Mouse (Mus musculus) midbrain, embryonic 12.5 days (tissue): ENCODE data around the gene Cdh16. TPM values are rescaled to one million over a fixed set of nuclear protein-coding genes. Genes with fewer than 3 reads are reported as not detected.

Experiments
- ATAC-seq: fragments of 200-750 bp; cut with Nextera tagmentation; 2 replicates; pipeline ENCODE4 v1.8.0; 2017; ENCODE audit warnings: low read depth, moderate TSS enrichment, moderate library complexity; ENCODE audit not compliant: low FRiP score
- H3K27ac ChIP-seq: fragments of 300-500 bp; sonication (generic); replicated peaks from 2 replicates; pipeline ENCODE4 v1.5.1; 2016; ENCODE audit warnings: mild to moderate bottlenecking
- H3K27me3 ChIP-seq: fragments of 300-500 bp; sonication (generic); 2 replicates; pipeline ENCODE4 v1.6.1; 2016; ENCODE audit warnings: mild to moderate bottlenecking
- H3K36me3 ChIP-seq: fragments of 300-500 bp; sonication (generic); 2 replicates; pipeline ENCODE4 v1.6.1; 2016
- H3K4me1 ChIP-seq: fragments of 300-500 bp; sonication (generic); 2 replicates; pipeline ENCODE4 v1.6.1; 2016
- H3K4me2 ChIP-seq: fragments of 300-500 bp; sonication (generic); replicated peaks from 2 replicates; pipeline ENCODE4 v1.6.1; 2016; ENCODE audit warnings: mild to moderate bottlenecking, moderate library complexity
- H3K4me3 ChIP-seq: fragments of 300-500 bp; sonication (generic); 2 replicates; pipeline ENCODE4 v1.5.1; 2016; ENCODE audit warnings: mild to moderate bottlenecking
- H3K9ac ChIP-seq: fragments of 300-500 bp; sonication (generic); replicated peaks from 2 replicates; pipeline ENCODE4 v1.6.1; 2016; ENCODE audit warnings: mild to moderate bottlenecking, moderate library complexity
- H3K9me3 ChIP-seq: fragments of 300-500 bp; sonication (generic); 2 replicates; pipeline ENCODE4 v1.6.1; 2016; ENCODE audit warnings: mild to moderate bottlenecking
- WGBS: fragments of 180-500 bp; shearing (Covaris S2); methylation state at CpG from one replicate; pipeline ENCODE4 v1.1.7; 2016; 5-methylcytosine and 5-hydroxymethylcytosine counted together
- polyA plus RNA-seq: library from polyadenylated mRNA; unstranded; fragments of >200 nt; fragmentation: Nextera tagmentation; extraction: Ambion mirVana; gene quantifications from 2 replicates; pipeline ENCODE4 v1.2.1, GENCODE M21; 2016

Cdh16 gene
- polyA plus RNA-seq, 1 experiment from 2014 or later: not detected

DNA sequence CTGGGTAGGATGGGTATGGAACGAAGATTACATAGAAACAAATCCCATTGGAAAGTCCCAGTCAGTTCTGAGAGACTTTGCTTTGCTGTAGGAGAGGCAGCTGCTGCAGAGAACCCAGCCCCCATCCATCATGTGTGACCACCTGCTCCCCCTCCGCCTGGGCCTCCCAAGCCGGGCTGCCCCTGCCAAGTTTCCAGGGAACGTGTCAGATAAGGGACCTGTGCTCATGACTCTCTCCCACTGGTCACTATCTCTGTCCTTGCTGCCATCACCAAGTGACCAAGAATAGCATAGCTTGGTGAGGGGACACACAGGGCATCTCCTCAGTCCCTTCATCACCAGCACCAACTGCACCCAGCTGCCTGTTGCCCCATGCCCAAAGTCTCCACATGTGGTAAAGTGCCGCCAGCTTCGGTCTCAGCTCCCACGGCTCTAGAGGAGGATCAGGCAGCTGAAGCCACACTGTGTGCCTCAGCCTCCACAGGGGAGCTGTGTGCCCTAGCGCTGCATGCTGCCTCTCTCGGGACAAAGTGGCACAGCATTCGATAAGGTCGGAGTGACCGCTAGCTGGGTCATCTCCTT lies 13.9 kb downstream of the Cdh16 start:
- Histone ChIP-seq H3K4me3 (no peak overlapping the region), H3K27ac (no peak overlapping the region), H3K9ac (no peak overlapping the region), H3K4me2 (no peak overlapping the region), H3K36me3 (no peaks in the 10 kb centered on the region), H3K27me3 (no peaks in the 10 kb centered on the region), H3K9me3 (no peaks in the 10 kb centered on the region), H3K4me1 (no peaks in the 10 kb centered on the region)
- ATAC-seq: no peak; the same call in 1 of the 2 replicates
- WGBS: 80% methylated on average over 12 of the region's 12 CpGs

DNA sequence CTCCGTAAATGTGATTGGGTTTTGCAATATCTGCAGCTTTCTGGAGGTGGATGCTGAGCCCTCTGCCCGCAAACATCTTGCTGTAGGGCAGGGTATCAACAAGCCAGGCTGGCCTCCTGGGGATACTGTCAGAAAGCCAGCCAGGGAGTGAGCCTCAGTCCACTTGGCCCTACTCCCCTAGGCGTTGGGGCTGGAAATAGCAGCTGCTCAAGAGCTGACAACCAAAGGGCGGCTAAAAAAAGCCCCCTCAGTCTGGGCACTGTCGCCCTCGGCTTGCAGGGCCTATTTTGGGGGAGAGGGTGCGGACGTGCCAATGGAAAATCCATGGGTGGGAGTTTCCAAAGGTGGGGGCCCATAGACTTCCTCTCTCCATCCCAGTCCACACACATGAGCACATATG lies 15.0 kb downstream of the Cdh16 start:
- H3K27me3 ChIP-seq: no peaks in the 10 kb centered on the region
- no peak overlapping the region for H3K4me3 ChIP-seq
- no peaks in the 10 kb centered on the region for H3K36me3 ChIP-seq
- H3K27ac ChIP-seq: no peak overlapping the region
- no peak overlapping the region for H3K4me2 ChIP-seq
- no peak overlapping the region for H3K9ac ChIP-seq
- no peaks in the 10 kb centered on the region for H3K9me3 ChIP-seq
- ATAC-seq: no peak
- no peaks in the 10 kb centered on the region for H3K4me1 ChIP-seq
- 78% methylated on average over 8 of the region's 8 CpGs for WGBS

- no peak for ATAC-seq
- H3K9me3 ChIP-seq: no peaks in the 10 kb centered on the region
- H3K4me2 ChIP-seq: no peak overlapping the region
- no peaks in the 10 kb centered on the region for H3K27me3 ChIP-seq
- no peak overlapping the region for H3K27ac ChIP-seq
- WGBS: 73% methylated on average over 2 of the region's 2 CpGs
- no peak overlapping the region for H3K9ac ChIP-seq
- H3K36me3 ChIP-seq: no peaks in the 10 kb centered on the region
- no peaks in the 10 kb centered on the region for H3K4me1 ChIP-seq
- H3K4me3 ChIP-seq: no peak overlapping the region
These were observed 16.3 kb downstream of the Cdh16 start for GRCm38 (mm10) chr8:104607944-104608343.

DNA sequence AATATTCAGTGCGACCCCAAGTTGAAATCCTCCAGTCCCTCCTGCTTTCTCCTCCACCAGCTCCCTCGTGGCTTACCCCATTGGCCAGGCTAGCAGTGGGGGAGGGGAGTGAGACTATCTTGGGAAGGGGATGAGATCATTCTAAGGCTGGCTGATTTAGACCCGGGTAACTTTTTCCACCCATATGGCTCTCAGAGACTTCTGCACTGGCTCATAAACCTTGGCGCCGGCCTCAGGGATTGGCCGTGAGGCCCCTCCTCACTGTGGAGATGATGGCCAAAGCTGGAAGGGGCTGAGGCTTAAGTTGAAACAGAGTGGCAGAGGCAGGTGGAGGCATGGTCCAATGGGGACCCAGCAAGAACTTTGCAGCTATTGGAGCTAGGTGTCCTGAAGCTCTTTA lies 17.9 kb downstream of the Cdh16 start:
- H3K27ac ChIP-seq: no peak overlapping the region
- peaks cover 11% of the 10 kb centered on the region for H3K27me3 ChIP-seq
- no peak overlapping the region for H3K4me3 ChIP-seq
- ATAC-seq: no peak
- H3K4me2 ChIP-seq: no peak overlapping the region
- no peaks in the 10 kb centered on the region for H3K9me3 ChIP-seq
- no peak overlapping the region for H3K9ac ChIP-seq
- 57% methylated on average over 6 of the region's 6 CpGs for WGBS
- peaks cover 6% of the 10 kb centered on the region; the same call in 1 of the 2 replicates for H3K4me1 ChIP-seq
- H3K36me3 ChIP-seq: no peaks in the 10 kb centered on the region

GRCm38 (mm10) chr8:104603245-104603593 lies 21.0 kb downstream of the Cdh16 start:
- H3K4me3 ChIP-seq: no peak overlapping the region
- 77% methylated on average over 4 of the region's 4 CpGs for WGBS
- H3K27me3 ChIP-seq: peaks cover 17% of the 10 kb centered on the region
- ATAC-seq: no peak
- H3K4me1 ChIP-seq: peaks cover 6% of the 10 kb centered on the region; the same call in 1 of the 2 replicates
- H3K36me3 ChIP-seq: no peaks in the 10 kb centered on the region
- no peaks in the 10 kb centered on the region for H3K9me3 ChIP-seq
- no peak overlapping the region for H3K9ac ChIP-seq
- H3K27ac ChIP-seq: no peak overlapping the region
- H3K4me2 ChIP-seq: no peak overlapping the region

DNA sequence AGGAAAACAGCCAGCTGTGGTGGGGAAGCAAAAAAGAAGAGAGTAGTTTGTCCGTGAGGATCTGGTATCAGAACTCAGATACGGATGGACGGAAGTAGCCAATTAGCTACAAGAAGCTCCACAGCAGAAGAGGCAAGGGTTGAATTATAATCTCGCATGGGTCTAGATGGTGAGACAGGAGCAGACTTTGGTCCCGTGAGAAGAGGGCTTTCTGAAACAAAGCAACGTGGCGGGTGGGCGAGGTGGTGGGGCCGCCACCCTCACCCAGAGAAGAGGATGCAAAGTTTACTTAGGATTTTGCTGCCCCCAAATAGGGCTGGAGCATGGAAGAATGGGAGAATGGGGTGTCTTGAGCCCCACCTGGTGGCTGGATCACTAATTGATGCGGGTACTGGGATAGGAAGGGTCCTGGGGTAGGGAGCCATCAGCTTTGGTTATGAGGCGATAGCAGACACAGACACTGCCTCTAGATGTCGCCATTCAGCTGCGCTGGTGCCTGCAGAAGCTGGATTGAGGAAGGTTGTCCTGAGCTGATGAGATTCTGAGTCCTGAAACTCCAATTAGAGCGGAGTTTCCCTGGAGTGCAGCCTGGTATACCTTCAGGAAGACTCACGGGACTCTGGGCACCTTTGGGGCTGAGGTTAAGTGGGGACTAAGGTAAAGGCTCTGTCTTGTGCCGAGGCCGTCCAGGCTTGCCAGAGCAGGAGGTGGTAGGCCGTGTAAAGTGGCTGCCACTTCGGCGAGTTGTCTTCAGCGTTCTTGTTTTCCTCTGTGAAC lies 21.5 kb downstream of the Cdh16 start:
- Histone ChIP-seq H3K36me3 (no peaks in the 10 kb centered on the region), H3K27me3 (peaks cover 17% of the 10 kb centered on the region), H3K9ac (no peak overlapping the region; the same call in 1 of the 2 replicates), H3K27ac (no peak overlapping the region), H3K9me3 (no peaks in the 10 kb centered on the region), H3K4me3 (peak overlapping the region; percentile 16), H3K4me1 (peaks cover 6% of the 10 kb centered on the region; the same call in 1 of the 2 replicates), H3K4me2 (peak overlapping the region; percentile 45)
- WGBS: 20% methylated on average over 21 of the region's 21 CpGs
- ATAC-seq: peak; percentile 92

DNA sequence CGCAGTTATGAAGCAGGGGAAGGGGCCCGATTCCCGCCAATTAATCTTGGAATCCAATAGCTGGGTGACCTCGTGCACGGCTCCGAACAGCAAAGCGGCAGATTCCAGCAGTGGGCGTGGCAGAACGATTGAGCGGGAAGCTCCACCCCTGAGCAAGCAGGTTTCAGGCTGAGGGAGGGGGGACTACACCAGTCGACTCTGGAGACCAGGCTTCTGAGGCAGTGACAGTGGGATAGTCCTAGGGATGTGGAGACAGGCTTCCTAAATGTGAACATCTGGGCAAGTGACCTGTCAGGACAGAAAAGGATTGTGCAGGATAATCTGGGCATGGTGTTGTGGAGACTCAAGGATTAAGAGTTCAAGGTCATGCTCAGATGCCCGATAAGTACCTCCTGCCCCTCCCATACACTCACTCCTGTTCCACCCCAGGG lies 22.2 kb downstream of the Cdh16 start:
- Histone ChIP-seq H3K4me3 (0 out of 2 replicates have a peak overlapping the region, but pooled peaks have one; percentile 13), H3K4me1 (peaks cover 6% of the 10 kb centered on the region; the same call in 1 of the 2 replicates), H3K27ac (no peak overlapping the region), H3K4me2 (peak overlapping the region; percentile 45), H3K27me3 (peaks cover 17% of the 10 kb centered on the region), H3K36me3 (no peaks in the 10 kb centered on the region), H3K9ac (no peak overlapping the region), H3K9me3 (no peaks in the 10 kb centered on the region)
- ATAC-seq: peak; percentile 35; the same call in 1 of the 2 replicates
- under 1% methylated on average over 12 of the region's 12 CpGs for WGBS

- 24% methylated on average over 7 of the region's 7 CpGs for WGBS
- Histone ChIP-seq H3K27ac (no peak overlapping the region), H3K9ac (no peak overlapping the region), H3K9me3 (no peaks in the 10 kb centered on the region), H3K27me3 (peaks cover 17% of the 10 kb centered on the region), H3K4me1 (peaks cover 6% of the 10 kb centered on the region; the same call in 1 of the 2 replicates), H3K4me3 (no peak overlapping the region), H3K4me2 (peak overlapping the region; percentile 45; the same call in 1 of the 2 replicates), H3K36me3 (peaks cover 4% of the 10 kb centered on the region; the same call in 1 of the 2 replicates)
- ATAC-seq: no peak
These were observed 22.8 kb downstream of the Cdh16 start for GRCm38 (mm10) chr8:104601386-104601785.

- Histone ChIP-seq H3K9me3 (no peaks in the 10 kb centered on the region), H3K27me3 (peaks cover 17% of the 10 kb centered on the region), H3K9ac (no peak overlapping the region), H3K4me2 (no peak overlapping the region), H3K27ac (no peak overlapping the region), H3K36me3 (peaks cover 30% of the 10 kb centered on the region), H3K4me3 (no peak overlapping the region), H3K4me1 (peaks cover 6% of the 10 kb centered on the region; the same call in 1 of the 2 replicates)
- ATAC-seq: no peak
- WGBS: 74% methylated on average over 6 of the region's 6 CpGs
These were observed 25.7 kb downstream of the Cdh16 start for GRCm38 (mm10) chr8:104598496-104598895.

- ATAC-seq: no peak
These were observed 26.5 kb downstream of the Cdh16 start for GRCm38 (mm10) chr8:104597656-104598055.

GRCm38 (mm10) chr8:104595773-104596536 lies 28.2 kb downstream of the Cdh16 start:
- no peak overlapping the region for H3K27ac ChIP-seq
- 87% methylated on average over 21 of the region's 21 CpGs for WGBS
- ATAC-seq: no peak
- peaks cover 2% of the 10 kb centered on the region; the same call in 1 of the 2 replicates for H3K27me3 ChIP-seq
- H3K9me3 ChIP-seq: no peaks in the 10 kb centered on the region
- no peak overlapping the region for H3K4me3 ChIP-seq
- no peak overlapping the region for H3K9ac ChIP-seq
- no peak overlapping the region for H3K4me2 ChIP-seq
- H3K4me1 ChIP-seq: 0 out of 2 replicates have a peak, but pooled peaks cover 8% of the 10 kb centered on the region
- H3K36me3 ChIP-seq: peaks cover 31% of the 10 kb centered on the region

More at GRCm38 (mm10) chr8:104597656-104598055, 26.5 kb downstream of the Cdh16 start:
- H3K4me2 ChIP-seq: no peak overlapping the region
- H3K4me1 ChIP-seq: peaks cover 6% of the 10 kb centered on the region; the same call in 1 of the 2 replicates
- peaks cover 17% of the 10 kb centered on the region for H3K27me3 ChIP-seq
- H3K9ac ChIP-seq: no peak overlapping the region
- no peaks in the 10 kb centered on the region for H3K9me3 ChIP-seq
- peaks cover 31% of the 10 kb centered on the region for H3K36me3 ChIP-seq
- no peak overlapping the region for H3K27ac ChIP-seq
- 91% methylated on average over 6 of the region's 6 CpGs for WGBS
- no peak overlapping the region for H3K4me3 ChIP-seq
